Mouse (Mus musculus) kidney, adult 2 months (tissue): ENCODE results near the gene Brca1.
"Not testable (repeated sequence)": the region's sequence is repeated elsewhere in the genome, so short reads cannot be mapped to it uniquely, and the experiment has no call there.

Experiments used
- CTCF ChIP-seq: fragments of 200-500 bp; conservative IDR thresholded peaks from 2 replicates; pipeline ENCODE4 v1.5.1; 2011; ENCODE audit warnings: low read depth, mild to moderate bottlenecking, control low read depth, low read length, moderate library complexity, mixed read lengths; ENCODE audit not compliant: insufficient read depth, insufficient read length
- POLR2A ChIP-seq: fragments of 200-500 bp; IDR thresholded peaks from one replicate; pipeline ENCODE4 v1.6.1; 2011; ENCODE audit warnings: low read depth, low read length, control low read depth

DNA sequence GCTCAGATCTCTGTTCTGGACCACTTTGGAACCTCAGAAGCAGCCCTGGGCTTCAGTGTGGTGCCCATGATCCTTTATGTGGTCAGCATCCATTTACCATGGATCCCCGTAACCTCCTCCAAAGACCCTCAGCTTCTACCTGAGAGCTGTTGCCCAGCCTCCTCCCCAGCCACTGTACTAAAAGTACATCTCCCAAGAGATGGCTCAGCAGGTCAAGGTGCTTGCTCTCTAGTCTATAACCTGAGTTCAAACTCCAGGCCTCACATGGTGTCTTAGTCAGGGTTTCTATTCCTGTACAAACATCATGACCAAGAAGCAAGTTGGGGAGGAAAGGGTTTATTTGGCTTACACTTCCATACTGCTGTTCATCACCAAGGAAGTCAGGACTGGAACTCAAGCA lies 33.3 kb upstream of the Brca1 start:
- TF ChIP-seq POLR2A, CTCF: not testable (repeated sequence)
